Mouse (Mus musculus): ENCODE data around the gene Zfp148. TPM values are rescaled to one million over a fixed set of nuclear protein-coding genes. Genes with fewer than 3 reads are reported as not detected.

Gene Zfp148
- polyA plus RNA-seq, 1 experiment from 2014 or later, result 72.5 TPM

Other genes with a start within 250 kb of the Zfp148 start
- 17.6 and 18.2 TPM in 2 replicates for gene Osbpl11, start 195.8 kb upstream of the Zfp148 start, polyA plus RNA-seq (2015; fragmentation: Nextera tagmentation; extraction: Ambion mirVana)
- gene Snx4, start 129.4 kb upstream of the Zfp148 start, polyA plus RNA-seq (2015; fragmentation: Nextera tagmentation; extraction: Ambion mirVana), result 89.2 and 90.0 TPM in 2 replicates
- 0.93 and 0.97 TPM in 2 replicates for gene Slc12a8, start 136.5 kb downstream of the Zfp148 start, polyA plus RNA-seq (2015; fragmentation: Nextera tagmentation; extraction: Ambion mirVana)